Mouse (Mus musculus) cerebellum, postnatal 4 days (tissue): ENCODE measurements at regions not wholly inside any gene's neighbourhood (a gene's known extent, or its start where the extent isn't known, plus 50 kb on each side); places are given as distances from the start of the nearest gene placed in this dataset.
A peak's percentile ranks its signal among the peaks of the same experiment; 100 is the strongest.
"Not testable (repeated sequence)": the region's sequence is repeated elsewhere in the genome, so short reads cannot be mapped to it uniquely, and the experiment has no call there.

Experiments used
- DNase-seq, 2 experiments: peaks; one replicate each; pipeline ENCODE4 v3.0.0; 2022; ENCODE audit warnings: low spot score in 2 of 2, mixed read lengths in 1 of 2

DNA sequence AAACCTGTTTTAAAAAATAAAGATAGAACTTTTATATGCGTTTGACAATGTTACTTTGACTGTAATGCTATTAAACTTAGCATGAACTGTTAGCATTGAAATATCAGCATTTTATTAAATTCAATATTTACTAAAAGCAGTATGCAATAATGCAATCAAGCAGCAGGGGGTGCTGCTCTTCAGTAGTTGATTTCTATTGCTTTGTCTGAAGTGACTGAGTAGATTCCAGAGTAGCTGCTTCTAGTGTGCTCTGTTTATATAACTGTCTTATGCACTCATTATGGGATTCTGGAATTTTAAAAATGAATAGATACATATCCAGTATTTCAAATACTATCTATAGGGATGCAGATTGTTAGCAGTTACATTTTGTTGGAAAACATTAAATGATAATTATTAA, 146.2 kb downstream of the Gm28710 start:
- DNase-seq = peak in 1 of 2 experiments; percentile 47

DNA sequence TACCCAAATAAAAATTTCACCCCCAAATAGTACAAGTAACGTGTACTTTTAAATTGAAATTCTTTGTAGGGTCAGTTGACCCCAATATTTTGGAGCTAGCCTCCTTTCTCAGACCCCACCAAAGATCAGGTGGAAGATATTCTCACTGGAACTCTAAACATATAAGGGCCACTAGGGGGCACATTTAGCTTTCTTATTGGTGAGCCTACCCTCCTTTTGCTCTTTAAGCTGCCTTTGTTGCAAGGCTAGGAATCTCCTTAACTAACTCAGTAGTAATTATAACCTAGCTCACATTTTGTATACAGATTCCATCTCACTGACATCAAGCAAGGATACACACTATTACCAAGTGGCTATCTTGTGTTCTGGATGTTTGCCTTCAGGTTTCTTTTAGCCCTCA, 155.8 kb downstream of the Gm28710 start:
- DNase-seq = no peak

DNA sequence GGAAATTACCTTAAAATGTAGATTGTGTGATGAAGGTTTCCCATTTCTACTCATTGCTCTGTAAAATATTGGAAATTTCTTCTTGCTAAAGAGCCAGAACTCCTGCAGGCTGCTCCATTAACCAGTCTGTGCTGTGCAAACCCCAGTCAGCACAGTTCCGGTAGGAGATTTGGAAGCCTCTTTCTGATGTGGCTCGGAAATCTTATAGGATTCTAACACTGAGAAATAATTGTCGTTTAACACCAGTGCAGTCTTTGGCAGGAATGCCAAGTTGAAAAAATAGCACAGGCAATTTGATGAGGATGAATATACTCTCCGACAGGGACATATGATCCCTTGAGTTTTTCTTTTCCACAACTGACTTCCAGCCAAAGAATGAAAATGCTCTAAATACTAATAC, 176.1 kb downstream of the Gm28710 start:
- no peak for DNase-seq

DNA sequence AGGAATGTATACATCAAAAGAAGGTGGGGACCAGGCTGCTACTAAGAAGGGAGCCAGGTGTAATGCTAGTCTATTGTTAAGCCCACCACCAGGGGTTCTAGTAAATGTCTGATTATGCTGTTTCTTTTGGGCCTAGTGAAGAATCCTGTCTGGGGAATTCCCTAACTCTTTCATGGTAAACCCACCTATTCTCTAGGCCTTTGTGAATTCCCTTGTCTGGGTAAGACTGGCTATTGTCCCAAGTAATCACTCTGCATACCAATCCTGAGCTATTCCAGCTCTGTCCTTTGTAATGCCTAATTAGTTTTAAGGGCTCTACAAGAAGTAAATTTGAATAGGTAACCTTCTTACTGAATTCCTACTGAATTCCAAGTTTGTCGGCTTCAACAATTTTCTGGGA, 177.2 kb downstream of the Gm28710 start:
- DNase-seq = not testable (repeated sequence)

DNA sequence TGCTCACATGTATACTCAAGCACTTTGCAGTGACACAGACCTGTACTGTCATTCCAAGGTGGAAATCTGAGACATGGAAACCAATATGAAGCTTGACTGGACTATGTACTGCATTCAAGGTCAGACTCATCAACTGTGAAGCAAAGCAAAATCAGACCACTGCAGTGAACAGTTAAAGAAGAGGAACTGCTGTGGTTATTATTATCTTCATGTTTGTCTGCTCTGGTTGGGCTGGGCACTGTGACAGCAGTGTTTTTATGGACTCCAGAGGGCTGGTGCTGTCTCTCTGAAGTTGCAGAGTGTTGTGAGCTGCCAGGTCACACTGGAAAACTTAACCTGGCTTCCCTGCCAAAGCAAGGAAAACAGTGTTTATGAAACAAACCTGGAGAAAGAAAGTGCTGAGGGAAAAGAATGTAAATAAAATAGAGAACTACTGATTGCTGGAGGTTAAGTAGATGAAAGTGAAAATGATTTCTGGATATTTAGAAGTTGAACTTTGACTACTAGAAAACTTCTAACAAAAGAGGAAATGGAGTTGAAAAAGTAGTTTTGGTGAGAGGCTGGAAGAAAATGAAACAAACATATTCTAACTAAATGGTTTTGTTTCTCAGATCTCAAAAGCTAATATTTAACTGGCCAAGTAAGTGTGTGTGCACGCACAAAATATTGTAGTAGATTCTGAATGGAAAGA, 181.7 kb downstream of the Gm28710 start:
- no peak for DNase-seq

DNA sequence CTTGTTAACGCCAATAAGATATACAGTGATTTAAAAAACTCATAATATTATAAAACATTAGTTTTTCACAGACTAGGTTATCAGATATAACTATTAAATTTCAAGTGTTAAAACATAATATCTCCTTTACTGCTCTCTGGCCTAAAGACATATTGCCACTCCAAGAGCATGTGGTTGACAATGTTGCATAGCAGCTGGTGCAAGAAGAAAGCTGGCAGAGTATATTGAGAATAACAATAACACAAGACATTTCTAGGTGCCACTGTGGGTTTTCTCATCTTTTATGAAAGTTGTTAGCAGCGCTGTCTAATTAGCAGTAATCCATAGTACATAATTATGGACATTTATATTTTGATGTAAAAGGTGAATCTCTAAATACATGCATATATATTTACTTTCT, 184.4 kb downstream of the Gm28710 start:
- no peak for DNase-seq

DNA sequence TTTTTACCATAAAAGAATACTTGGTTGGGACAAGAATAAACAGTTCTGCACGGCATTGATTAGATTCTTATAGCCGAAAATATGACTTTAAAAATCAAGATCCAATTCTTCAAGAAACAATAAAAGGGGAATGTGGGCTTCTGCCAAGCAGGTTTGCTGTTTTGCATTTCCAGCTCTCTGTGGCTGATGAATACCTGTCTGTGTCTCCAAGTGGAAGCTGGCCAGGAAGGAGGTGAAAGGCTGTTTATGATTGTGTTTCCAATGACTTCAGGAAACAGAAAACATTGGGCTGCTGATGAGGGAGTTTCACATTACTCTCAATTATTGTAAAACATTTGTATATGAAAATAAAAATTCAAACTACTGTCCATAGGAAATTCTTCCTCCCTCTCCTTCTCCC, 193.3 kb downstream of the Gm28710 start:
- no peak for DNase-seq

DNA sequence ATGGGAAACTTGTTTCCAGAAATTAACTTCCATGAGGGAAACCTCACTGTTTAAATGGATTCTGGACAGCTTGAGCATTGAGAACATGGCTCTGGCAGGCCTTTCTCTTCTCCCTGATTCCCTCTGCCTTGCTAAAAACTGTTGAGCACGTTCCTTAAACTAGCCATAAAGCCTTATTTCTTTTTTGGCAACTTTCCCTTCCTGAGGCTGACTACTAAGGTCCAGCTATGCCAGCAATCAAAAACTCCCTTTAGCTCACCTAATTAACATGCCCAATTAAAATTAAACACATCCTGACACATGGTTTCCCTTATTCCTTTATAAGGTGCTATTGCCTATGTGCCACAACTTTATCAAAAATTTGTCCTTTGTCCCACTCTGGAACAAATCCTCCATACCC, 199.9 kb downstream of the Gm28710 start:
- no peak for DNase-seq

DNA sequence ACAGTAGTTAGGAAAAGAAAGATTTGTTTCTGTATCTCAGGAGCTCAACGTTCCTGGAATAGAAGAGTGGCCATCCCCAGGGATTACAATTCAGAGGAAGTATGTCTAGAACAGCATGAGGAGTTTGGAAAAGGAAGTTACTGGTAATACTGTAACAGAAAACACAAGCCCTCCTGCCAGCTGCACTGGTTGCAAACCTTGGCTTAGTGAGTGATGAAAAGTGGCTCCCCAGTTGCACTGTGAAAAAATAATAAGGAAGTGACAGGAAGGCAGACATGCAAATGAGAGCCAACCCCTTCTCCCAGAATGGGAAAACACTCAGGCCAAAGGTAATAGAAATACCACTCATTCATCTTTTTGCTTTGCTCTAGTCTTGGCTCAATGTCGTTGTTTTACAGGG, 207.6 kb downstream of the Gm28710 start:
- DNase-seq = no peak

DNA sequence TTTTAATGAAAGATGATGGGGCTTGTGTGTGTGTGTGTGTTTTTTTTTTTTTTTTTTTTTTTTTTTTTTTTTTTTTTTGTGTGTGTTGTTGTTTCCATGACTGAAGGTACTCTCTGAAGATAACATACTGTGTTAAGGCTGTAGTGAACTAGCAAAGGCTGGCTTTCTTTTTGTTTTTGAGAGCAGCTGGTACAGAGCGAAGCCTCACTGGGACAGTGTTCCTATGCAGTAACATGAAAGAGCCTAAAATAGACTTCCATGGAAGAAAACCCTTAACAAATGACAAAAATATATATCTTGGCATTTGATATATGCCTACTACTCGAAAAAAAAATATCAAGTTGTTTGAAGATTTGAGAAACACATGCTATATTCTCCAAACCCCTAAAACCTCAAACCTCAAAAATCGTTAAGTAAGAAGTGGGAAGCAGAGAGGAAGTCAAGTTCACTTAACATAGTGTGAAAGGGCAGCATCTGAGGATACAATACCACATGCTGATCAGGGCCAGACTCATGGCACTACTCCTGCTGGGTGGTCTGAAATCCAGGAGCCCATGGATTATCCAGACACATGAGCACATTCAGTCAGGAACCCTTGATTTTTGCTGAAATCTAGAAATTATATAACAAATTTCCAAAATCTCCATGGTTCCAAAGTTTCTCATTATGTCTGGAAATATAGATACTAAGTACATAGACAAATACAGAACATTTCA, 215.4 kb downstream of the Gm28710 start:
- DNase-seq = no peak

DNA sequence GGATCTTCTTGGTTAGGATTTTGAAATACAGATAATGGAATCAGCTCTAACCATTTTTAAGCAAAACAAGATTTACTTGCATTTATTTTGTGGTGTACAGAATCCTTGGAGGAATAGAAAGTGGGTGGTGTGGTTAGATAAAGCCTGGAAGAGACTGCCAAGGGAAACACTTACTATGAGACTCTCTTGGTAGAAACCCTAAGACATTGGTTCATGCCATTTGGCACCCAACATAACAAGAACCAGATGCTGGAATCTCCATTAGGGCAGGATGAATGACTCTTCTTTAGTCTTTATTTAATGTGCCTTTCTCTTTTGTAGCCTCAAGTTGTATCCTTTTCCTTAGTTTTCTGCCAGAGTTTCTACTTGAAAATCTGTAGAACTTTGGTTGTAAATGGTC, 230.0 kb downstream of the Gm28710 start:
- no peak for DNase-seq

DNA sequence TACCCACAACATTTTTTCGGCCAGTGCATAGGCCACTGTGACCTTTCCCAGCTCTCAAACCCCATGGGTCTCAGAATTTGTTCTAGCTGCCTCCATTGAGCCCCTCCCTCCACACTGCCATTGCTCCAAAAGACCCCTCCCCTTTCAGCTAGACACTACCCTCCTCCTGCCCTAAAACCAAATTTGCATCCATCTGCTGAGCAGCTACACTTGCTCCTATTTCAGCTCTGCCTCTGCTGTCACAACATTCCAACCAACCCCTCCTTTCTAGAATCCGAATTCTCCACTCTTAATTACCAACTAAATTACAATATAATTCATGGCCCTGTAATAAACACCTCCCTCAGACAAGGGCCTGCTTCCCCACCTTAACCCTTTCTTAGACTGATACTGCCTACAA, 262.3 kb downstream of the Gm28710 start:
- DNase-seq = no peak

DNA sequence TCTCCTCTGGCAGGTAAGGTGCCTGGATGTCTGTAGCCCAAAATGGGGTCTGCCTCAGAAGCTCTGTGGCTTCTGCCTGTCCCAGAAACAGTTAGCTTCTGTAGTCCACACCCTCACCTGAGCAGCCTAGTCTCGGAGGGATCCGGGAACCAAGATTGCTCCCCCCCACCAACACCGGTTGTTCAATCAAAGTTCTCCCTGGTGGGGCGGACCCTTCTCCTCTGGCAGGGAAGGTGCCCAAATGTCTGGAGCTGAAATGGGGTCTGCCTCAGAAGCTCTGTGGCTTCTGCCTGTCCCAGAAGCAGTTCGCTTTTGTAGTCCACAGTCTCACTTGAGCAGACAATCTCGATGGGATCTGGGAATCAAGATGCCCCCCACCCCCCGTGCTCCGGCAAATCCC, 273.0 kb downstream of the Gm28710 start:
- DNase-seq = no peak

DNA sequence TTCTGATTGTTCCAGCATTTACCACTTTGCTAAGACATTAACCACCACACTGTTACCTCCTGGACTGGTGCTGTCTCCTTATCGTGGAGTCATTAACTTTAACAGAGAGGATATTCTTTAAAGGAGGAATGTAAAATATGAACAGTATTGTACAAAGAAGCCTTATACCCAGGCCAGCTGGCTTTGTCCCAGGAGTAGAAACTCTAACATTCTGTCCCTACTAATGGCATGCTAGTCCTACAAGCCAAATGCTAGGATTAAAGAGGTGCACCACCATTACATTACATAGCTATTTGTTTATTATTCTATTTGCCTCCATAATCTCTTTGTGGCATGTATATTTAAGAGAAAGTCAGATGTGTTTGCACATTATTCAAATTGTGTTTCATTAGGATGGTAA, 288.8 kb downstream of the Gm28710 start:
- no peak for DNase-seq

DNA sequence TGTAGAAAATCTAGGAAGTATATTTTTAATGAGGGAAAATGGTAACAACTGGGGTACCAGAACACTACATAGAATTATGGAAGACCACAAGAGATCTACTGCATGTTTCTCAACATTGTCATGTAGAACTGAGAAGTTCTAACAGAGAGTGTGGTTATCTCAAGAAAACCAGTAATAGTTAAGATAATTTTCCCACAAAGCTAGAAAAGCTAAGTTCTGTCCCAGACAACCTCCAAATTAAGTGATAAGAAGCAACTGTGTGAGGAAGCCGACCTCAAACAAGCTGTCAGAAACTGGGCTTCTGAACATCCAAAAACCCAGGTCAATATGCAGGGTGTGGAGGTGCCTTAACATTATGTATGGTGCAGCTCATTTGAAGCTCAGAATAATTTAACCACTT, 261.4 kb upstream of the Speer4f2 start:
- no peak for DNase-seq

DNA sequence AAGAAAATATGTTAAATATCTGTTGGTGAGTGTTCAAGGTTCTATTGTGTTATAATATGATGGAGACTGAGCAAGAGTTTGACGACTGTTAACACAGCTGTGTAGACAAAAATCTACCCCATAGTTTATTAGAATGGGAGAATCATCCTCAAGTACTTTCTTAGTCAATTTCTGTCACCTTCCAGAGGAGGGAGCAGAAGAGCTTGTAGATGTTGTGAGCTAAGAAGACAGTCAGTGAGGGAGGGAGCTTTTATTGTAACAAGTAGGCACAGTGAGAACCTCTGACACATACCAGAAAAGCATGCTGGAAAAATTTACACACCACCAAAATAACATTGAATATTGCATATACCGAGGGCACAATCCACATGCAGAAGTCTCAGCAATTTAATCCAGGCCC, 261.0 kb upstream of the Speer4f2 start:
- DNase-seq = no peak

DNA sequence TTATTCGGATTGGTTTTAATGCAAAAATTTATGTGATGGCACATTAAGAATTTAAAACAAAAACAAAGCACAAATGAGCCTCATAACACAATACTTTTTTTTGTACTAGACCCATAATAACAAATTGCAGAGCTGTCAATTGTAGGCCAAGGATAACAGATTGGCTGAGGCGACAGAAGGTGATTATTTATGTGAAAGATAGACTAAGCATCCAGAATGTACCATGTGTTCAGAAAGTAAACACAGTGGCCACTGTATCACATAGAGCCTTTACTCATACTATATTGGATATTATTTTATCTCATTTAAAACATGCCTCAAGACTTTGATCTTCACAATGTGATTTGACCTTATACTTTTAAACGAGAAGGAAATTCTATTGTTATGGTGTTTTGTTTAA, 257.9 kb upstream of the Speer4f2 start:
- no peak for DNase-seq

DNA sequence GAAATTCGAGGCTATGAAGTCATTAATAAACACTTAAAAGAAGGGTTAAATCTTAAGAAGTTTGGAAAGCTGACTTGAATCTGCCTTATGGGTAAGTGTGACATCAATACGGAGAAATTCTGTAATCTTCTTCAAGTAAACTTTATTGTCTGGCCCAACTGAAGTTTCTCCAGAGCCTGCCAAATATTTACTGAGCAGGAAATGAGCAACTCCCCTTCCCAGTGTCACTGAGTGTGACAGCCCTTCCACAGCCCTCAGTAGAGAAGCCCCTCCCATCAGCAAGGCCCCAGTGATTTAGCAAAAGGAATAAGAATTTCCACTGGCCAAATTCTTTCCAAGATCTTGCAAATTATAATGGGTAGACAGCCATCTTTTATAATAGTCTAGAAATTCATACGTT, 256.9 kb upstream of the Speer4f2 start:
- DNase-seq = no peak

DNA sequence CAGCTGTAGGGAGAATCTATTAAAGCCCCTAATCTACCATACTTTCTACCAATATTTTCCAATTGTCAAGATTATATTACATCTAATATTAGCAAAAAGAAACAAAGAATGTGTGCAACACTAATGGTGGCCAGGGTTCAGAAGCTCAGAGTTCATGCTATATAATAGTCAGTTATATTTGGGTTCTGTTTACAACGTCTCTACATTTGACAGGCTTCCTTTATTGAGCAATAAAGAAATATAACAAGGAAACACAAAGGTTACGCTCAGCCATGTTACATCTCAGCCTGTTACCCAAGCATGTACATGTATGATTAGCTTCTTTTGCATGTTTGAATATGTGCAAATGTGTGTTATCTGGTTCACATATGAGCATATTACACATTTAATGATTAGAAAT, 247.7 kb upstream of the Speer4f2 start:
- DNase-seq = no peak

DNA sequence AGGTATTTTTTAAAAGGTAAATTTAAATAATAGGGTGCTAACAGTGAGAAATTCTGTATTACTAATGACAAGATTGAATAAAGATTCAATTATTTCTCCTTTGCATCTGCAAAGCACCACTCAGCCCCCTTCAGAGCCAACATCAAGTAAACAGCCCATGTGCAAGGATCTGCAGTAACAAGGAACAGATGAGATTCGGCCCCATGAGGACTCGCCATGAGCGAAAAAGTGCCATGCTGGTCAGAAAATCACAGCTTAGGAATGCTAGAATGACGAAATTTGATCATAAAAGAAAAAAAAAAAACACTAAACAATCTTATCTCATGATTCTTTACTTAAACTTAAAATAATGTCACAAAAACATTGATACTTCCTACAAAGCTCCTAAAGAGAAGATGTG, 245.5 kb upstream of the Speer4f2 start:
- no peak for DNase-seq

DNA sequence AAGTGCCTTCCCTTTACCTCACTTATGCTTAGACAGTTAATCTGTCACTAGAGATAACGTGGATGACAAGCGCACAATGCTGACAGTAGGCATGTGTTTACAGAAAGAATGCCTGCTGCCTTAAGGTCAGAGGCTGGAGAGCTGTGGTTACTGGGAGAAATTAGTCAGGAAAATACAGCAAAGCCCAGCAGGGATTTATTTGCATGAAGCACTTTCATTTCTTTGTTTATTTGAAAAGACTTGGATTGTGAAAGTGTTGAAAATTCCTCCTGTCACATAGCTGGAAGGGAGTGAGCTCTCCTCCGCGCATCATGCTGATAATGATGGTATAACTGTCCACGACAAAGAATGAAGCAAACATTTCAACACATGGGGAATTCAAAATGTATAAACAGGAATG, 237.5 kb upstream of the Speer4f2 start:
- no peak for DNase-seq

DNA sequence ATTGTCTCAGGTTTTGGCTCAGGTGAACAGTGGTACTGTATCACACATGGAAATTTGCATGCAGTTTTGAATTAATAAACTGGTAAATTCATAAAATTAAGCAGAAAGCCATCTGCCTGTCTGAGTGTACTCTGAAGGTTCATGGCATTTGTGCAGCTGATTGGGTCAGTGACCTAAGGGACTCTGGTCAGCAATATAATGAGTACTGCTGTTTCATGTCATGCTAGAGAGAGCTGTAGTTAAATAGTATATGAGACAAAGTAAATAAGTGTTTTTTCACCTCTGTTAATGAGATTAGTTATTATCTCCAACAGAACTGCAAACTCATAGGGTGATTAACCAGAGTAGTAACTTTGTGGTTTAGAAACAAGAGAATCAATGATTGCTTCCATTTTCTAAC, 231.4 kb upstream of the Speer4f2 start:
- DNase-seq = no peak

DNA sequence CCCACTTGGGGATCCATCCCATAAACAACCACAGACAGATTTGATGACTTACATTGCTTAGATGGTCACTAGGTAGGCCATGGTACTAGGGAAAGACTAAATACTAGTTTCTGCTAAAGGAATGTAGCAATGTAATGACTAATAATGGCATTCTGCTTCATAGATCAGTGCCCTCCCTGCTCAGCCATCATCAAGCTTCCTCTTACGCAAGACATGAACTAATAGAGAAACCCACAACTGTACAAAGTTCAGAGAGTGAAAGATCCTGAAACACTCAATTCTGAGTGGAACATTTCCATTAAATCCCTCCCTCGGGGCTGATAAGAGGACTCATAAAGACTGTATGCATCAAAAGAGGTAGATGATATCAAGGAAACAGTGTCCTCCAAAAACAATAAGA, 198.4 kb upstream of the Speer4f2 start:
- DNase-seq = no peak

DNA sequence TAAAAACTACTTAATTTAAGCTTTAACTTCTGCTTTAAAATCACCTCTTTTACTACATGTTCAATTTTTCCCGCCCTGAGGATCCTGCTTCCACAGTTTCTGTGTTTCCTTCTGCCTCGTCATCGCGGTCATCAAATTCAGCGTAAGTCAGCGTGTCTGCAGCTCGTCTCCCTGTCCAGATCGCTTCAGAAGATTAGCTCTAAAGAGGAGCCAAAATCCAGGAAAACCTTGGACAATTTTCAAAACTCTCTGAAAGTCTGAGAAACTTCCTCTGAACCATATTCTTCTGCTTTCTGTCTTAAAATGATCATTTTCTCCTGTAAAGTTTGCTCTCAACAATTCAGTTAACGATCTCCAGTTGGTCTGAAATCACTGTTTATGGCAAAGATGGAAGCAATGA, 196.2 kb upstream of the Speer4f2 start:
- DNase-seq = no peak
